Mouse (Mus musculus): ENCODE data around the gene Bag1. TPM values are rescaled to one million over a fixed set of nuclear protein-coding genes. Genes with fewer than 3 reads are reported as not detected.

Bag1 gene
- polyA plus RNA-seq, 1 experiment from 2014 or later = 114 TPM

GRCm38 (mm10) chr4:40888839-40889238, 59.3 kb downstream of the Bag1 start:
- Histone ChIP-seq H3K27me3 (no peaks in the 10 kb centered on the region), H3K4me1 (replicated peaks) (no peaks in the 10 kb centered on the region; the same call in 1 of the 2 replicates), H3K4me2 (no peak overlapping the region), H3K36me3 (replicated peaks) (no peaks in the 10 kb centered on the region), H3K9me3 (replicated peaks) (no peaks in the 10 kb centered on the region), H3K27ac (replicated peaks) (no peak overlapping the region), H3K4me3 (replicated peaks) (no peak overlapping the region), H3K9ac (no peak overlapping the region)
- no peak for ATAC-seq (ENCODE audit: insufficient read depth)
- WGBS (ENCODE audit: insufficient replicate concordance) = 67% methylated on average over 11 of the region's 11 CpGs

Small RNA genes within 50 kb of the gene (microRNA-seq; reads per million reads assigned to microRNA genes)
- 3.8 reads per million, percentile 11 among the genes with 10 or more reads in this experiment for gene Mir3094

Other genes with a start within 250 kb of the Bag1 start
- 8.2 and 8.5 TPM in 2 replicates for gene Aptx, start 245.1 kb downstream of the Bag1 start, polyA plus RNA-seq (2015; fragmentation: Nextera tagmentation; extraction: Ambion mirVana)
- 121 and 130 TPM in 2 replicates for gene Dnaja1, start 226.1 kb downstream of the Bag1 start, polyA plus RNA-seq (2015; fragmentation: Nextera tagmentation; extraction: Ambion mirVana)
- 71.6 and 75.5 TPM in 2 replicates for gene Smu1, start 190.4 kb downstream of the Bag1 start, polyA plus RNA-seq (2015; fragmentation: Nextera tagmentation; extraction: Ambion mirVana)
- 33.6 and 34.8 TPM in 2 replicates for gene B4galt1, start 94.3 kb downstream of the Bag1 start, polyA plus RNA-seq (2015; fragmentation: Nextera tagmentation; extraction: Ambion mirVana)
- gene Spink4, start 28.2 kb downstream of the Bag1 start, polyA plus RNA-seq (2015; fragmentation: Nextera tagmentation; extraction: Ambion mirVana) = 0.82 and 0.96 TPM in 2 replicates
- 40.7 and 42.4 TPM in 2 replicates for gene Chmp5, start 113 bp upstream of the Bag1 start, polyA plus RNA-seq (2015; fragmentation: Nextera tagmentation; extraction: Ambion mirVana)
- 27.9 and 28.0 TPM in 2 replicates for gene Nfx1, start 22.6 kb upstream of the Bag1 start, polyA plus RNA-seq (2015; fragmentation: Nextera tagmentation; extraction: Ambion mirVana)
- gene Aqp7, start 99.8 kb upstream of the Bag1 start, polyA plus RNA-seq (2015; fragmentation: Nextera tagmentation; extraction: Ambion mirVana) = 0.79 and 1.2 TPM in 2 replicates
- gene Aqp3, start 149.9 kb upstream of the Bag1 start, polyA plus RNA-seq (2015; fragmentation: Nextera tagmentation; extraction: Ambion mirVana) = 12.3 and 12.8 TPM in 2 replicates
- 9.2 and 9.7 TPM in 2 replicates for gene Nol6, start 176.2 kb upstream of the Bag1 start, polyA plus RNA-seq (2015; fragmentation: Nextera tagmentation; extraction: Ambion mirVana)
- gene Ube2r2, start 187.4 kb upstream of the Bag1 start, polyA plus RNA-seq (2015; fragmentation: Nextera tagmentation; extraction: Ambion mirVana) = 45.4 and 47.8 TPM in 2 replicates

Measured in liver, embryonic 15.5 days (tissue).